Mouse (Mus musculus) neural tube, embryonic 15.5 days (tissue): Measurements from ENCODE around the gene Bcl11a. TPM values are rescaled to one million over a fixed set of nuclear protein-coding genes. Genes with fewer than 3 reads are reported as not detected.

Experiments
- ATAC-seq: fragments of 200-750 bp; cut with Nextera tagmentation; 2 replicates; pipeline ENCODE4 v1.8.0; 2017; ENCODE audit warnings: mild to moderate bottlenecking, moderate TSS enrichment, moderate library complexity; ENCODE audit not compliant: low FRiP score
- H3K27ac ChIP-seq: fragments of 300-500 bp; sonication (generic); replicated peaks from 2 replicates; pipeline ENCODE4 v1.5.1; 2015; ENCODE audit warnings: mild to moderate bottlenecking, inconsistent platforms
- H3K27me3 ChIP-seq: fragments of 300-500 bp; sonication (generic); replicated peaks from 2 replicates; pipeline ENCODE4 v1.6.1; 2015; ENCODE audit warnings: inconsistent platforms
- H3K36me3 ChIP-seq: fragments of 300-500 bp; sonication (generic); 2 replicates; pipeline ENCODE4 v1.6.1; 2015; ENCODE audit warnings: inconsistent platforms
- H3K4me1 ChIP-seq: fragments of 300-500 bp; sonication (generic); 2 replicates; pipeline ENCODE4 v1.6.1; 2015; ENCODE audit warnings: inconsistent platforms
- H3K4me2 ChIP-seq: fragments of 300-500 bp; sonication (generic); 2 replicates; pipeline ENCODE4 v1.6.1; 2015; ENCODE audit warnings: inconsistent platforms, mild to moderate bottlenecking, moderate library complexity
- H3K4me3 ChIP-seq: fragments of 300-500 bp; sonication (generic); replicated peaks from 2 replicates; pipeline ENCODE4 v1.5.1; 2015; ENCODE audit warnings: mild to moderate bottlenecking, inconsistent platforms
- H3K9ac ChIP-seq: fragments of 300-500 bp; sonication (generic); replicated peaks from 2 replicates; pipeline ENCODE4 v1.6.1; 2015; ENCODE audit warnings: mild to moderate bottlenecking, inconsistent platforms
- H3K9me3 ChIP-seq: fragments of 300-500 bp; sonication (generic); replicated peaks from 2 replicates; pipeline ENCODE4 v1.6.1; 2016; ENCODE audit warnings: inconsistent platforms
- WGBS: fragments of 180-500 bp; shearing (Covaris S2); methylation state at CpG from one replicate; pipeline ENCODE4 v1.1.7; 2015; ENCODE audit warnings: mixed read lengths; 5-methylcytosine and 5-hydroxymethylcytosine counted together
- polyA plus RNA-seq: library from polyadenylated mRNA; unstranded; fragments of >200 nt; fragmentation: Nextera tagmentation; extraction: Ambion mirVana; gene quantifications from 2 replicates; pipeline ENCODE4 v1.2.1, GENCODE M21; 2015

Gene Bcl11a
- polyA plus RNA-seq, 1 experiment from 2014 or later, result 102 TPM

DNA sequence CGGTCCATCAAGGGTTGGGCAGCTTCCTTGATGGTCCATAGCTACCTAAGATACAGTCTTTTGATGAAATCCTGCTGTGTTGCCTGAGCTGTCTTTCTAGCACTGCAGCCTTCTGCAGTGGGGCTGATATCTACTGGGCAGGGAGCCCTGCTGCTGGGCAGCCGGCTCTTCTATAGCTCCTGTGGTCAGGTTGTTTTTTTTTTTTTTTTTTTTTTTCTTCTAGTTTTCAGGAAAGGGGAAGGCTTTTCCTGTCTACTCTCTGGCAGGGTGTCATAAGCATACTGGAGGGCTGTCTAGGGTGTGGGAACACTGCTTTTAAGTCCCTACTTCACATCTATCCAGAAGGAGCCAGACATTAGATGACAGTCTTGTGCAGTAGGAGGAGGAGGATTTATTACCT is 24.5 kb downstream of the Bcl11a start:
- Histone ChIP-seq H3K4me1 (peaks cover 66% of the 10 kb centered on the region), H3K27me3 (no peaks in the 10 kb centered on the region)
- ATAC-seq, result no peak

DNA sequence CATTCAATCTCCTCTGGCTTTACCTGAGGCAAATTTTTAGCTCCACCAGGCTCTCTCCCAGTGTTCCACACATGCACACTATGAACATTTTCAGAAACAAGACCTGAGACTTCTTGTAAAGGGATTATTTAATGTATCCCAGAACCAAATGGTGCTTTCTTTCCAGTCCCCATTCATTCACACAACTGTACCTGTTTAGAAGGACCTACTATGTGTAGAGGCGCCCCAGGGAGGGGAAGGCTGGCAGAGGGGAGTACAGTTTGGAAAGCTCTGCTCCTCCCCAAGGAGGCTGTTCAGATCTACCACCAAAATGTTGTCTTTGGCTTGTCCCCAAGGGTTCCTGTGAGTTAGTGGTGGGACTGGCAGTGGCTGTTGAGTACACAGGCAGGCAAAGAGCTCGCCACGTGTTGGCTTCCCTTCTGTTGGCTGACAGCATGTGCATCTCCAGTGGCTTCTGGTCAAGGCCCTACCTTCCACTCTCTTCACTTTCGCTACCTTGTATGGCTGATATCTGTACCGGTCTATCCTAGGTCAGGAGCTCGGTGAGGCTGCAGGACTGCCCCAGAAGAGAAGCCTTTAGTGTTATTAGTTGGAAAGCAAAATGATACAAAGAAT is 25.4 kb downstream of the Bcl11a start:
- Histone ChIP-seq H3K4me3 (no peak overlapping the region), H3K9me3 (no peaks in the 10 kb centered on the region), H3K4me2 (no peak overlapping the region), H3K9ac (no peak overlapping the region), H3K27me3 (no peaks in the 10 kb centered on the region), H3K36me3 (no peaks in the 10 kb centered on the region), H3K27ac (no peak overlapping the region), H3K4me1 (peaks cover 63% of the 10 kb centered on the region)
- ATAC-seq, result no peak
- 76% methylated on average over 6 of the region's 6 CpGs for WGBS

More for the DNA sequence above, 24.5 kb downstream of the Bcl11a start:
- no peak overlapping the region for H3K27ac ChIP-seq
- 55% methylated on average over 2 of the region's 2 CpGs for WGBS
- H3K4me2 ChIP-seq, result no peak overlapping the region
- no peaks in the 10 kb centered on the region for H3K36me3 ChIP-seq
- H3K4me3 ChIP-seq, result no peak overlapping the region
- no peaks in the 10 kb centered on the region for H3K9me3 ChIP-seq
- no peak overlapping the region for H3K9ac ChIP-seq

DNA sequence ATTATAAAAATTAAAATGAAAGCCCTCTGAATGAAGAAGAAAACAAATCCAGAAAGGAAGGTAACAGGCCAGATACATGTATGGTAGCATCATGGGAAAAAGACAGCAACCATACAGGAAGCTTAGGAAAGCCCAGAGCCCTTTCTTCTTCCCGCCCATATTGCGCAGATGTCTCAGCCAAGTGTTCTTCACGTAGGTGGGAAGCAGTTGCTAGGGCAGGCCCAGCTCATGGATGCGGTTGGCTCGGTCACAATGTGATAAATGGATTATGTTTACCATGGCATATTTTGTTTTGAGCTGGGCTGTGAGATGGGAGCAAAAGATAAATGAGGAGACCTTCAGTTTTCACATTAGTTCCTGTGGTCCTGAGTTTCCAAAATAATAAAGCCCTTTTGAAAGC is 29.6 kb downstream of the Bcl11a start:
- no peaks in the 10 kb centered on the region for H3K9me3 ChIP-seq
- no peak overlapping the region for H3K4me2 ChIP-seq
- no peak for ATAC-seq
- no peak overlapping the region for H3K4me3 ChIP-seq
- no peaks in the 10 kb centered on the region for H3K27me3 ChIP-seq
- peaks cover 47% of the 10 kb centered on the region for H3K4me1 ChIP-seq
- H3K27ac ChIP-seq, result no peak overlapping the region
- 72% methylated on average over 5 of the region's 5 CpGs for WGBS
- H3K36me3 ChIP-seq, result no peaks in the 10 kb centered on the region
- H3K9ac ChIP-seq, result no peak overlapping the region

DNA sequence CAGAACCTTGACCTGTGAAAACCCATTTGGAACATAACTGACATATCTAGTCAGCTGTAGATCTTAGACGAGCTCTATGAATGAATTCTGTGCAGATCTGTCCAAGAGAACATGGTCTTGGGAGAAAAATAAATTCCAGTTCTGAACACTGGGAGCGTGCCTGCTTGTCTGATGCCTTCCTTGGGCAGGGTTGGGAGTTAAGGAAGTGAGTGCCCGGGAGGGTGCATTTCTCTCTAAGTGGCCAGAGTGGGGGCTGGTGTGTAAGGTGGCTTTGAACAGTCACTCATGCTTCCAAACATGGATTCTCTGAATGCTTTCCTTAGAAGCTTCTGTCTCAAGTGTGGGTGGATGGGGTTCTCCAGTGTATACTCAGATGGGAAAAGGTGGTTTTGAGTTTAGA is 31.1 kb downstream of the Bcl11a start:
- 69% methylated on average over 3 of the region's 3 CpGs for WGBS
- no peak overlapping the region for H3K9ac ChIP-seq
- H3K4me1 ChIP-seq, result peaks cover 36% of the 10 kb centered on the region
- no peak overlapping the region for H3K4me3 ChIP-seq
- no peak overlapping the region for H3K27ac ChIP-seq
- H3K9me3 ChIP-seq, result no peaks in the 10 kb centered on the region
- no peak overlapping the region for H3K4me2 ChIP-seq
- ATAC-seq, result no peak
- H3K27me3 ChIP-seq, result no peaks in the 10 kb centered on the region
- no peaks in the 10 kb centered on the region for H3K36me3 ChIP-seq

DNA sequence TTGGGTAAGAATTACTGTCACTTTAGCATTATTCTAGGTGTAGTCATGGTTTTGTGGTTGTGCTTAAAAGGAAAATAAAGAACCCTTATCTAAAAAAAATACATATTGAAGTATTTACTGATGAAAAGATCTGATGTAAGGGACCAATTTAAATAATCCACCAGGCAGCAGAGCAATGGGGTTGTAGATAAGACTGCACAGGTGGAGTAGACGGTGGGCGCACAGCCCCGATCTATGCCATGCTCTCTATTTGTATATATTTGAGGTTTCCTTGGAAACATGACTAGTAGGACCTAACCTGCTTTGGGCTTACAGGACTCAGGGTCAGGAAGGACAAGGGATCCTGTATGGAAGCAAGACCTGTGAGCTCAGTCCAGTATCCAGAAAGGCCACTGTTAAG is 31.5 kb downstream of the Bcl11a start:
- no peak for ATAC-seq
- H3K27me3 ChIP-seq, result no peaks in the 10 kb centered on the region
- no peak overlapping the region for H3K9ac ChIP-seq
- H3K4me3 ChIP-seq, result no peak overlapping the region
- H3K36me3 ChIP-seq, result no peaks in the 10 kb centered on the region
- no peak overlapping the region for H3K27ac ChIP-seq
- WGBS, result 88% methylated on average over 3 of the region's 3 CpGs
- H3K4me2 ChIP-seq, result no peak overlapping the region
- H3K9me3 ChIP-seq, result no peaks in the 10 kb centered on the region
- peaks cover 33% of the 10 kb centered on the region for H3K4me1 ChIP-seq

DNA sequence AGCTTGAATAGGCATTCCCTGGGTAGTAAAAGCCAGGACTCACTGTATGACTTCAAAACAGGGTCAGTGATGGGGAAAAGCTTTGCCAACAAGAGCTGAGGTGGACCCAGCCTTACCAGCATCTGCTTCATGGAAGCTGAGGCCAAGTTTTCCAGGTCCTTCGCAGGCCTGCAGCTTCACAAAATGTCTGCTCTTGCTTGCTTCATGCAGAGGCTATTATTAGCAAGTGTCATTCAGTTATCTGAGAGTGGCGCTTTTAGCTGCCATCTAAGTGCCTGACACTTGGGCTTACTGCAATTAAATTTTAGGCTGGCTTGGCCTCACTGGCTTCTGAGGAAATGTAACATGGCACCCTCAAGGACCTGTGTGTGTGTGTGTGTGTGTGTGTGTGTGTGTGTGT is 32.3 kb downstream of the Bcl11a start:
- Histone ChIP-seq H3K36me3 (no peaks in the 10 kb centered on the region), H3K4me3 (no peak overlapping the region), H3K27me3 (no peaks in the 10 kb centered on the region), H3K4me1 (peaks cover 30% of the 10 kb centered on the region), H3K27ac (no peak overlapping the region), H3K4me2 (no peak overlapping the region), H3K9me3 (no peaks in the 10 kb centered on the region), H3K9ac (no peak overlapping the region)
- no peak for ATAC-seq
- WGBS, result 63% methylated on average over 2 of the region's 2 CpGs

DNA sequence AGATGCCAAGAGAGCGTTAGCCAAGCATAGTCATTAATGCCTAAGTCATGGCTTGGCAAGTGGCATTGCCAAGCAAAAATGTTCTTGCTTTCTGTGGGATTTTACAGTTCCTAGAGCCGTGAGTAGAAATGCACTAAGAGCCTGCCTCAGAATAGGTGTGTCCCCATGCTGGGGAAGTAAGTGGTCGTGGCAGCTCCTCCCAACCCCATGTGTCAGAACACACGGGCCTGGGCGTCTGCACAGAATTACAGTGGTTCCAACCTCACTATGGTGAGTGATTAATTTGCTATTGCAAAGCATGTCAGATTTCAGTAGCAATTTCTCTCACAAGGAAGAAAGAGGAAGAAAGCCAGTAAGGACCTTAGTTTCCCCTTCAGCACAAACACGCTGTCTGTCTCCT is 33.9 kb downstream of the Bcl11a start:
- Histone ChIP-seq H3K4me3 (no peak overlapping the region), H3K4me1 (peaks cover 29% of the 10 kb centered on the region), H3K36me3 (no peaks in the 10 kb centered on the region), H3K4me2 (no peak overlapping the region), H3K27ac (peak overlapping the region; percentile 33; the same call in 1 of the 2 replicates), H3K9me3 (no peaks in the 10 kb centered on the region), H3K27me3 (no peaks in the 10 kb centered on the region), H3K9ac (no peak overlapping the region)
- WGBS, result 49% methylated on average over 6 of the region's 6 CpGs
- no peak for ATAC-seq

DNA sequence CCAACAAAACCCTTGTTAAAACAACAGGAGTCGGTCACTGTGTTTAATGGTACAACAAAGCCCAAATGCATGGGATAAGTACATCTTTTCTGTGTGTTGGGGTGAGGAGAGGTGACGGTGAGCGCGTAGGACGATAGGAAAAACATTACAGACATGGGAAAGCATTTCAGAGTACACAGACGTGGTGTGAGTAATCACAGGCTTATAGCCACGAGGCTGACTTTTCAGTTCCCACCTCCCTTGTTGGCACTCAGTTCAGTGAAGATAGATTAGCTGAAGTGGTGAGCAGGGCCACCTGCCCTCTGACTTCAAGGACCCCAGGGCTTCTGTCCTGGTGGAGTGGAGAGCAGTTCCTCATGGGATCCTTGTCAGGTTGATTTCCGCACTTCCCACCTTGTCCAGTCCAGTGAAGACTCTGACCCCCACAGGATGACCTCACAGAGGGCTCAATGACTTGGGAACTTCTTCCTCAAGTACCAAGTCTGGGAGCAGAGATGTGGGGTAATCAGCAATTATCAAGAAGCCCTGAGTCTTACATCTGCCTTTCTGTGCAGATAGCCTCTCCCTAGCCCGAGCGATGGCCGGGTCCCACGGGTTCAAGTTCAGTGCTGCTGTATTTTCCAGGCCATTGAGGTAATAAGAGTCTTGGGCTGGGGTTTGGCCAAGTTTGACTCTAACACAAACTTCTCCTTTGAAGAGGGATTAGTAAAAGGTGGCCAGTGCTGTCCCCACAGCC is 37.3 kb downstream of the Bcl11a start:
- Histone ChIP-seq H3K36me3 (no peaks in the 10 kb centered on the region), H3K27me3 (no peaks in the 10 kb centered on the region), H3K27ac (no peak overlapping the region), H3K4me2 (no peak overlapping the region), H3K9ac (no peak overlapping the region), H3K4me1 (peaks cover 32% of the 10 kb centered on the region), H3K4me3 (no peak overlapping the region), H3K9me3 (no peaks in the 10 kb centered on the region)
- WGBS, result 74% methylated on average over 12 of the region's 12 CpGs
- no peak for ATAC-seq

DNA sequence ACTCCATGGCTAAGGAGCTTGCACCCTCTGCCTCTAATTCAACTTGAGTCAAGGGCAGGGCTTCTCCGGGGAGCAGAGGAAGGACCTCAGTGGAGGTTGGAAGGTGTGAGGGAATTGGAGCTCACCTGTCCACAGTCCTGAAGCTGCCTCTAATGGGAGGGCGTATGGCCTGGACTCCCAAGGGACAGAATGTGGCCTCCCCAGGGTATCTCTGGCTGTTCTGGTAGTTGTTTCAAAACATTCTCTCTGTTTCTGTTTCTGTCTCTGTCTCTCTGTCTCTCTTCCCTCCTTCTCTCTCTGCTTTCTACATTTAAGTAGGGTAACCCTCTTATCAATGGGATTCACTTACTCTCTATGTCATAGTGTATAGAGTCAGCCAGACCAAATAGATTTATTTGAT is 38.2 kb downstream of the Bcl11a start:
- H3K4me2 ChIP-seq, result no peak overlapping the region
- no peak for ATAC-seq
- H3K27me3 ChIP-seq, result no peaks in the 10 kb centered on the region
- H3K9ac ChIP-seq, result no peak overlapping the region
- no peak overlapping the region for H3K4me3 ChIP-seq
- no peak overlapping the region for H3K27ac ChIP-seq
- no peaks in the 10 kb centered on the region for H3K9me3 ChIP-seq
- no peaks in the 10 kb centered on the region for H3K36me3 ChIP-seq
- 95% methylated on average over 2 of the region's 2 CpGs for WGBS
- H3K4me1 ChIP-seq, result peaks cover 38% of the 10 kb centered on the region

DNA sequence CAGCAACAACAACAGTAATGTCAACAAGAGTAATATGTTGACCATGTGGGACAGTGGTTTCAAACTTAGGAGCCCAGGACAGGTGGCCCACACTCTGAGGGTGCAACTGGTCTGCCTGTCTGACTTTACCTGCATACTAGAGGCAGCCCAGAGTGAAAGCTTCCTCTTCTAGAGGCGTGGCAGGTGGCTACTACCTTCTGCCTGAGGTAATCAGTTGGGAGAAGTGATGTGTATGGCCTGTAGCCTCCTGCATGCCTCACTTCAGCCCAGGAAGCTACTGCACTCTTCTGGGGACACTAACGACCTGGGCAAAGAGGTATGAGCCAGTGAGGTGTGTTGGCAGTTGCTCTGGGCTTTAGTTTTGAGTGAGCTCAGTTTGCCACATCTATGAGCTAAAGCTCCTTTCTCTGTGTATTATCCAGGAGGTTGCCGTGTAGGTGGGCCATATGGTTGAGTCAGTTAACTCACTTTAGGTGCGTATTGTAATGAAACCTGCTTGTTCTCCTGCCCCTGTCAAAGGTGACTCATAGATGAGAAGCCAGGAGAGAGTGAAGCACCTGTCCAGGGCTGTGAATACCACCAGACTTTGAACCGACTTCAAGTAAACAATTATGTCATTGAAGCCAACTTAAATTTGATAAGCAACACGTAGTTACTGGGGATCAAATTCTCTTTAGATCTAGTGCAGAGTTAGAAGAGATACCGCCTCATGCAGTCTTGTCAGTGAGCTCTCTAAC is 38.9 kb downstream of the Bcl11a start:
- Histone ChIP-seq H3K27me3 (no peaks in the 10 kb centered on the region), H3K4me1 (peaks cover 44% of the 10 kb centered on the region), H3K4me3 (no peak overlapping the region), H3K4me2 (no peak overlapping the region), H3K27ac (no peak overlapping the region), H3K36me3 (no peaks in the 10 kb centered on the region), H3K9me3 (no peaks in the 10 kb centered on the region), H3K9ac (no peak overlapping the region)
- 85% methylated on average over 7 of the region's 7 CpGs for WGBS
- no peak for ATAC-seq

DNA sequence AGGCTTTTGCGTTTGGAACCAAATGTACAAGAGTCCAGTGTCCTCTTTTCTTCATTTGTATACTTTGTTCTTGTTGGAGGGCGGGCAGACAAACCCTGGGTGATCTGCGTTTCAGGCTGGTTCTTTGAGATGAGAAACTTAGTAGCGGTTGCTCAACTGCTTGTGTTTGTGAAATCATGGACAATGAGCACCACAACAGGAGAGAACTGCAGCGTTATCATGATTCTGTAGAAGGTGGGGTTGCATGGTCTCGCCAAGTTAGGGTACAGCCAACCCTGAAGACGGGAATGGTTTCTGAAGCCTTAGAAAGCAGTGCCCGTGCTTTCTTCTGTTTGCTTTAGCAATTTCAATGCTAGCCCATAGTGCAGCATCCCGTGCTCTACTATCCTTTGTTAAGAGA is 43.3 kb downstream of the Bcl11a start:
- Histone ChIP-seq H3K9ac (no peak overlapping the region), H3K4me2 (peak overlapping the region; percentile 5; the same call in 1 of the 2 replicates), H3K4me3 (no peak overlapping the region), H3K27me3 (no peaks in the 10 kb centered on the region), H3K4me1 (peaks cover 61% of the 10 kb centered on the region), H3K27ac (peak overlapping the region; percentile 48; the same call in 1 of the 2 replicates), H3K36me3 (no peaks in the 10 kb centered on the region), H3K9me3 (no peaks in the 10 kb centered on the region)
- ATAC-seq, result no peak
- WGBS, result 72% methylated on average over 9 of the region's 9 CpGs

DNA sequence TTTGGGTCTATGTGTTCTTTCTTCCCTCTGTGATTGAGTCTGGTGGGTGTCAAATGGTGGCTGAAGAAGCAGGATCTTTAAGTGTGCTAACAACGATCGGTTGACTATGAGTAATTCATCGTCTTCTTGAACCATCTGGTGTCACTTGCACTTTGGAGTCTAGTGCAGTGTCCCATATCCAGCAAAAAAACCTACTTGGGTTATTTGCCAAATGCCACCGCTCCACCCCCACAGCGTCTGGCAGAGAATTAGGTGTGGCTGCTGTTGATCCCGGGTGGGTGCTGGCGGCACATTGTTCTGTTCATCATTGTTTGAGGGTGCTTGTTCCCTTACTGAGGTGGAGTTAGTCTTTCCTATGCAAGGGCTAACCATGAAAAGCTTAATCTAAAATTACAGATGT is 45.0 kb downstream of the Bcl11a start:
- no peaks in the 10 kb centered on the region for H3K27me3 ChIP-seq
- H3K9ac ChIP-seq, result no peak overlapping the region
- WGBS, result 75% methylated on average over 7 of the region's 7 CpGs
- H3K27ac ChIP-seq, result no peak overlapping the region
- no peak overlapping the region for H3K4me2 ChIP-seq
- ATAC-seq, result no peak
- H3K4me1 ChIP-seq, result peaks cover 63% of the 10 kb centered on the region
- H3K4me3 ChIP-seq, result no peak overlapping the region
- H3K9me3 ChIP-seq, result no peaks in the 10 kb centered on the region
- H3K36me3 ChIP-seq, result no peaks in the 10 kb centered on the region
